Mouse (Mus musculus) G1E (cell line): Measurements from ENCODE around the gene Orc6.

Experiments used
- CTCF ChIP-seq: IDR thresholded peaks from 2 replicates; pipeline ENCODE4 v1.5.1; 2012; ENCODE audit warnings: low read depth, low read length, inconsistent platforms, mixed read lengths
- GATA2 ChIP-seq: IDR thresholded peaks from 2 replicates; pipeline ENCODE4 v1.6.1; 2012; ENCODE audit warnings: low read depth, low read length, inconsistent platforms, borderline replicate concordance

- TF ChIP-seq GATA2 (no peak), CTCF (no peak)
Measured at GRCm38 (mm10) chr8:85321981-85322380, 22.5 kb downstream of the Orc6 start.
